Mouse (Mus musculus) frontal cortex, adult (tissue): ENCODE data around the gene Ints12.

Experiments used
- ATAC-seq: cut with Nextera tagmentation; 2 replicates; pipeline ENCODE4 v1.9.2; 2017; ENCODE audit warnings: mild to moderate bottlenecking, moderate library complexity, mixed read lengths; ENCODE audit not compliant: low TSS enrichment

Ints12 gene

DNA sequence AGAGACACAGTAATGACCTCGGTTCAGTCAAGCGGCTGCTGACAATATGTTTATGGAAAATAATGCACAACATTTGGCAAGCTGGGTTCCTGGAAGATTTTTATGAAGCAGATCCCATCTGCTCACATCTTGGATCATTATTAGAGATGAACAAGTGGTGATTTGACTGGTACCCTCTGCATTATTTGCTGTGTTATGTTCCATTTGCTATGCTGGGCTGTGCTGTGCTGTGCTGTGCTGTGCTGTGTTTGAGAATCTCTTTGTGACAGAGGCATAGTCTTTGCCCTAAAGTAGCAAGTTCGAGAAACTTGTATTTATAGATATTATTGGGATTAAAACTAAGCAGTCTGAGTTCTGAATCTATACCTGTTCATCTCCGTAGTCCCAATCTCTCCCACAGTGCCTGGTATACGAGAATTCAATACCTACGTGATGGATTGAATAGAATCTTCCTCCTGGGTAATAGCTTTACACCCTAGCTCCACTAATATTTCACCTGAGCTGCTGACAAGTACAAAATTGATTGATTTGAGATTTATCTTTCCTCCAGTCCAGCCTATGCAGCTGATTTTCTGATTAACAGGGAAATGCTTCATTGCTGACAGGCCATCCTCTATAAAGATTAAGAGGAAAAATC, 53.0 kb downstream of the Ints12 start:
- no peak for ATAC-seq

- ATAC-seq, result no peak
Measured at GRCm38 (mm10) chr3:133151629-133152028, 60.0 kb downstream of the Ints12 start.

DNA sequence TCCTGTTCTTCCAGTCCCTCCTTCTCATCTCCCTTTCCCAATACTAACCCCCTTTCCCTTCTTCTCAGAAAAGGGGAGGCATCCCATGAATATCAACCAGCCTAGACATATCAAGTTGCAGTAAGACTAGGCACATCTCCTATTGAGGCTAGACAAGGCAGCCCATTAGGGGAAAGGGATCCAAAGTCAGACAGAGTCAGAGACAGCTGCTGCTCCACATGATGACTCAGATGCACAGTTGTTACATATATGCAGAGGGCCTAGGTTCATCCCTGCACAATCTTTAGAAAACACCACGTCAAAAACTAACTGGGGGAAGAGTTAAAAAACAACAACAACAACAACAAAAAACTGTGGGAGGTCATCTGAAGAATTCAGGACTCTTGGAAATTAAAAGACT, 61.2 kb downstream of the Ints12 start:
- ATAC-seq, result no peak

DNA sequence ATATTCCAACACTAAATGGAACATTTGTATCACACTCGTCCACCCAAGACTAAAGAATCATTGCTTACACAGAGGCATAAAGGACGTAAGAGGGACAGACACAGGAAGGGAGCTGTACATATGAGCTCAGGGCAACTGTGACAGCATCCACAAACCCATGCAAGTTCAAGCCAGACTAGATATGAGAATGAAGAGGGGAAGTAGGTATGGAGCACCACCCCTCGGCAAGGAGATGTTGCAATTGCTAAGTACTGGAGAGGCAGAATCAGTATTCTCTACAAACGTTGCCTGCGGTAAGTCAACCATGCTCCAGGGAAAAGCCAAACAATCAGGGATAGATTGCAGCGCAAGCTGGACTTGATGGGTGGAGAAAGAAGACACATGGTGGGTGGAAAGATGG, 62.0 kb downstream of the Ints12 start:
- ATAC-seq, result no peak

- ATAC-seq, result peak; percentile 100
Measured at GRCm38 (mm10) chr3:133154683-133155082, 63.0 kb downstream of the Ints12 start.

DNA sequence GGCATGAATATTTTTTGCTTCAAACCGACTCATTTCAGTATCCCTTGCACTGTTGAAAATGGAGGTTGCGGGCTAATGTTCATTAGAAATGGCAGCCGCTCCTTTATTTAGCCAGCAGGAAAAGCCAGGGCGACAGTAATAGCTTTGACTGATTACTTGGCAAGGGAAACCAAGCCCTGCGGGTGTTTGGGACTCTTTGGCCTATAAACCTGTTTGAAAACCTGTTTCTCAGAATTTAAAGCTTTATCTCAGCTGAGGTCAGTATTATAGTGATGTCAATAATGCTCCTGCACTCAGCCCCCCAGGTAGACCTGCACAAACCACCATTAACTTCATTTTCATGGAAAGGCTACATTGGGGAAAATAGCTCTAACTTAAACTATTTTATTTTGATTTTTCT, 66.6 kb downstream of the Ints12 start:
- ATAC-seq, result no peak
